Mouse (Mus musculus) lung, postnatal 0 days (tissue): ENCODE measurements at regions not wholly inside any gene's neighbourhood (a gene's known extent, or its start where the extent isn't known, plus 50 kb on each side); places are given as distances from the start of the nearest gene placed in this dataset.

Experiments used
- ATAC-seq: fragments of 200-750 bp; cut with Nextera tagmentation; 2 replicates; pipeline ENCODE4 v1.8.0; 2017; ENCODE audit warnings: moderate library complexity
- DNase-seq: peaks from one replicate; pipeline ENCODE4 v3.0.0-alpha.2; 2016; ENCODE audit warnings: low spot score
- H3K27ac ChIP-seq: fragments of 300-500 bp; sonication (generic); 2 replicates; pipeline ENCODE4 v1.5.1; 2014; ENCODE audit warnings: antibody characterized with exemption, mild to moderate bottlenecking, low read length, mixed read lengths
- H3K27me3 ChIP-seq: fragments of 300-500 bp; sonication (generic); replicated peaks from 2 replicates; pipeline ENCODE4 v1.6.1; 2014; ENCODE audit warnings: low read length, mixed read lengths; ENCODE audit not compliant: insufficient read depth
- H3K36me3 ChIP-seq: fragments of 300-500 bp; sonication (generic); 2 replicates; pipeline ENCODE4 v1.6.1; 2014; ENCODE audit warnings: low read length, mixed read lengths; ENCODE audit not compliant: insufficient read depth
- H3K4me1 ChIP-seq: fragments of 300-500 bp; sonication (generic); 2 replicates; pipeline ENCODE4 v1.6.1; 2014; ENCODE audit warnings: antibody characterized with exemption, low read depth, low read length, mixed read lengths; ENCODE audit not compliant: insufficient read depth
- H3K4me2 ChIP-seq: fragments of 300-500 bp; sonication (generic); replicated peaks from 2 replicates; pipeline ENCODE4 v1.6.1; 2014; ENCODE audit warnings: low read depth, mild to moderate bottlenecking, low read length, moderate library complexity, mixed read lengths
- H3K4me3 ChIP-seq: fragments of 300-500 bp; sonication (generic); 2 replicates; pipeline ENCODE4 v1.5.1; 2014; ENCODE audit warnings: low read depth, low read length
- H3K9ac ChIP-seq: fragments of 300-500 bp; sonication (generic); replicated peaks from 2 replicates; pipeline ENCODE4 v1.6.1; 2014; ENCODE audit warnings: low read depth, mild to moderate bottlenecking
- H3K9me3 ChIP-seq: fragments of 300-500 bp; sonication (generic); 2 replicates; pipeline ENCODE4 v1.6.1; 2016; ENCODE audit warnings: low read length, mixed read lengths
- CTCF ChIP-seq: IDR thresholded peaks from 2 replicates; pipeline ENCODE4 v1.5.1; 2016; ENCODE audit warnings: antibody characterized with exemption, mild to moderate bottlenecking
- EP300 ChIP-seq: IDR thresholded peaks from 2 replicates; pipeline ENCODE4 v1.6.1; 2016; ENCODE audit warnings: antibody characterized with exemption, mild to moderate bottlenecking, control low read depth
- WGBS: fragments of 180-500 bp; shearing (Covaris S2); extraction: QIAGEN DNeasy Blood & Tissue Kit; methylation state at CpG from one replicate; pipeline ENCODE4 v1.1.7; 2014; 5-methylcytosine and 5-hydroxymethylcytosine counted together

GRCm38 (mm10) chr15:12066857-12067211 lies 50.8 kb upstream of the Zfr start:
- peak overlapping the region; percentile 39 for H3K27ac ChIP-seq
- no peak overlapping the region for H3K4me3 ChIP-seq
- WGBS = 32% methylated on average over 6 of the region's 6 CpGs
- H3K4me1 ChIP-seq = no peaks in the 10 kb centered on the region
- DNase-seq (no peak), ATAC-seq (no peak)
- H3K9me3 ChIP-seq = no peaks in the 10 kb centered on the region
- H3K27me3 ChIP-seq = no peaks in the 10 kb centered on the region
- peak overlapping the region; percentile 30 for H3K4me2 ChIP-seq
- no peak; the same call in 1 of the 2 replicates for TF ChIP-seq EP300
- no peak for TF ChIP-seq CTCF
- no peak overlapping the region for H3K9ac ChIP-seq
- H3K36me3 ChIP-seq = no peaks in the 10 kb centered on the region

GRCm38 (mm10) chr15:12066176-12066856 lies 51.3 kb upstream of the Zfr start:
- Histone ChIP-seq H3K4me1 (no peaks in the 10 kb centered on the region), H3K27ac (peak overlapping the region; percentile 39), H3K9ac (no peak overlapping the region), H3K4me3 (no peak overlapping the region), H3K36me3 (no peaks in the 10 kb centered on the region), H3K9me3 (no peaks in the 10 kb centered on the region), H3K27me3 (no peaks in the 10 kb centered on the region), H3K4me2 (peak overlapping the region; percentile 30)
- DNase-seq = peak; percentile 86
- ATAC-seq = peak; percentile 75
- WGBS = 27% methylated on average over 14 of the region's 14 CpGs
- TF ChIP-seq CTCF (no peak), EP300 (peak; percentile 40; the same call in 1 of the 2 replicates)

- no peak overlapping the region for H3K4me3 ChIP-seq
Observed at GRCm38 (mm10) chr15:12054870-12055269, 58.1 kb upstream of the Sub1 start.

GRCm38 (mm10) chr15:12053610-12054009 lies 56.8 kb upstream of the Sub1 start:
- ATAC-seq (no peak), DNase-seq (no peak)
- Histone ChIP-seq H3K36me3 (no peaks in the 10 kb centered on the region), H3K4me2 (no peak overlapping the region), H3K4me3 (no peak overlapping the region), H3K9ac (no peak overlapping the region), H3K27me3 (no peaks in the 10 kb centered on the region), H3K27ac (no peak overlapping the region), H3K9me3 (no peaks in the 10 kb centered on the region), H3K4me1 (no peaks in the 10 kb centered on the region)
- no peak for TF ChIP-seq CTCF
- WGBS = 92% methylated on average over 7 of the region's 7 CpGs

More at GRCm38 (mm10) chr15:12054870-12055269, 58.1 kb upstream of the Sub1 start:
- H3K9ac ChIP-seq = no peak overlapping the region
- ATAC-seq (no peak), DNase-seq (peak; percentile 50)
- H3K4me1 ChIP-seq = no peaks in the 10 kb centered on the region
- WGBS = 35% methylated on average over 3 of the region's 3 CpGs
- H3K27me3 ChIP-seq = no peaks in the 10 kb centered on the region
- TF ChIP-seq CTCF (no peak), EP300 (no peak)
- no peak overlapping the region for H3K27ac ChIP-seq
- no peaks in the 10 kb centered on the region for H3K9me3 ChIP-seq
- H3K36me3 ChIP-seq = no peaks in the 10 kb centered on the region
- no peak overlapping the region for H3K4me2 ChIP-seq

DNA sequence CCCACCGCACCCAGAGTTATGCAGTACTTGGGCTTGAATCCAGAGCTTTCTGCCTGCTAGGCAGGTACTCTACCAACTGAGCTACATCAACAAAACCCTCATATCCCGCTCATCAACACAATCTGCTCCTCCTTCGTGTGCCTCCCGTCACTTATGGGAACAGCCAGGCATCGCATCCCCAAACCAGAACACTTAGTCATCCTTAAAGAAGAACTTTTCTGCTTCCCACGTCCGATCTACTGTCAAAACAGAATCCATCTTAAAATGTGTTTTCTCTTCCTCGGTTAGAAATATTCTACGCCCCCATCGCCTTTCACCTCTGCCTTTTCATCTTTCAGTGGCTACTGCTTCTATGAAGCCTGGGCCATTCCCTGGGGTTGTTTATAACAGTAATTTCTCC lies 52.2 kb upstream of the Sub1 start:
- H3K27ac ChIP-seq = no peak overlapping the region
- no peaks in the 10 kb centered on the region for H3K9me3 ChIP-seq
- no peak for ATAC-seq
- WGBS = 90% methylated on average over 10 of the region's 10 CpGs
- no peak overlapping the region for H3K4me3 ChIP-seq
- H3K36me3 ChIP-seq = no peaks in the 10 kb centered on the region
- no peak for TF ChIP-seq EP300
- no peaks in the 10 kb centered on the region for H3K4me1 ChIP-seq
- no peak for DNase-seq
- H3K9ac ChIP-seq = no peak overlapping the region
- no peaks in the 10 kb centered on the region for H3K27me3 ChIP-seq
- no peak overlapping the region for H3K4me2 ChIP-seq

DNA sequence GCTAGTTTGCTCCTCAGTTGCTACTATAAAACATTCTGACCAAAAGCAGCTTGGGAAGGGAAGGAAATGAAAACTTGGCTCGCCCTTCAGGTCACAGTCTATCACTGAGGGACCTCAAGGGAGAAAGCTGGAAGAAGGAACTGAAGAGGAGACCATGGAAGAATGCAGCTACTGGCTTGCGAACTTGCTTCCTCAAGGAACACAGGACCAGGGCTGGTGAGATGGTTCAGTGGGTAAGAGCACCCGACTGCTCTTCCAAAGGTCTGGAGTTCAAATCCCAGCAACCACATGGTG lies 51.4 kb upstream of the Sub1 start:
- no peaks in the 10 kb centered on the region for H3K4me1 ChIP-seq
- no peaks in the 10 kb centered on the region for H3K27me3 ChIP-seq
- TF ChIP-seq EP300 (no peak), CTCF (no peak)
- H3K4me2 ChIP-seq = no peak overlapping the region
- no peak overlapping the region for H3K9ac ChIP-seq
- no peaks in the 10 kb centered on the region for H3K36me3 ChIP-seq
- H3K4me3 ChIP-seq = no peak overlapping the region
- no peak overlapping the region for H3K27ac ChIP-seq
- ATAC-seq (no peak), DNase-seq (no peak)
- H3K9me3 ChIP-seq = no peaks in the 10 kb centered on the region
- 75% methylated on average over 3 of the region's 3 CpGs for WGBS
